Mouse (Mus musculus) C2C12 (cell line): ENCODE data around the gene Lmx1b.

Experiments used
- CEBPB ChIP-seq: IDR thresholded peaks from one replicate; pipeline ENCODE4 v1.6.1; 2011; ENCODE audit warnings: low read depth, mild to moderate bottlenecking, control low read depth, moderate library complexity
- CTCF ChIP-seq: IDR thresholded peaks from one replicate; pipeline ENCODE4 v1.5.1; 2011; ENCODE audit not compliant: control insufficient read depth, insufficient read depth, insufficient read length
- FOSL1 ChIP-seq: IDR thresholded peaks from one replicate; pipeline ENCODE4 v1.8.0; 2011; ENCODE audit warnings: mild to moderate bottlenecking, low read length; ENCODE audit not compliant: poor library complexity, insufficient read depth, severe bottlenecking
- MAX ChIP-seq: IDR thresholded peaks from one replicate; pipeline ENCODE4 v1.6.1; 2011; ENCODE audit warnings: mild to moderate bottlenecking, control low read depth
- MYOD1 ChIP-seq: IDR thresholded peaks from one replicate; pipeline ENCODE4 v1.6.1; 2011; ENCODE audit warnings: low read depth; ENCODE audit not compliant: control insufficient read depth, insufficient read length
- MYOG ChIP-seq: IDR thresholded peaks from one replicate; pipeline ENCODE4 v1.6.1; 2011; ENCODE audit not compliant: control insufficient read depth, insufficient read length; ENCODE audit errors: extremely low read depth
- USF1 ChIP-seq: IDR thresholded peaks from one replicate; pipeline ENCODE4 v1.6.1; 2011; ENCODE audit warnings: low read depth, mild to moderate bottlenecking, control low read depth, moderate library complexity

DNA sequence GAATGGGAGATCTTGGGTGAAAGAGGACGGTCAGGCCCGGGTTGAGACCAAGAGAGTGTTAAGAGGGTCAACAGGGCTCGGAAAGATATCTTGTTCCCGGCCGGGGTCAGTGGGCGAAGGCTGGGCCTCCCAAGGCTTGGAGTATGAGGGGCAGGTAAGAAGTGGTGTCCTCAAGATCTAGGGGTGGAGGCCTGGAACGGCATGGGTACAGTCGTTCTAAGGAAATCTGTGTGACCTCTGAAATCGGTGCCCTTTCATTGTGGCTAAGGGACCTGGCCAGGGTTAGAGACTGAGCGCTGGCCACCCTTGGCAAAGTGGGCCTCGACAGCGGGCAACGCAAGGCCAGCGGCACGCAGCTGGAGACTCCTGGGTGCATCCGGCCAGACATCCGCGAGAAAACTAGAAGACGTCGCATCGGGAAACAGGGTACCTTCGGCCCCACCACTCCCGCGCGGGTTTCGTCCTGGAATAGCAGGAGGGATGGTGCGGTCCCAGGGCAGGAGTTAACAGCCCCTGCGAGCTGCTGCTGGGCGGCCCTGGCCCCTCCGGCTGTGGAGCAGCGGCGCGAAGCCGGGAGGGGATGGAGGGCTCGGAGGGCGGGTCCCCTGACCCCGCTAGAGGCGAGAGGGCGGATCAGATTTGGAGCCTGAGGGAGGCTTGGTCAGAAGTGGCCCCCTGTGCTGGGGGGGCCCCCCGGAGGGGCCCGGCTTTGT lies 1.7 kb upstream of the Lmx1b start:
- TF ChIP-seq CTCF (no peak), MAX (no peak), USF1 (no peak), MYOD1 (no peak), CEBPB (no peak), MYOG (no peak), FOSL1 (no peak)
